Mouse (Mus musculus) mature B cell (primary cell): ENCODE data around the gene Tceal8.

Source experiments
- in situ Hi-C: fragments of 300-500 bp; cut with MboI; formaldehyde crosslinking; loops from 2 replicates; pipeline ENCODE4 v1.14.3; 2019

Gene Tceal8

GRCm38 (mm10) chrX:136127744-136128064 is 44.4 kb downstream of the Tceal8 start:
- in situ Hi-C loops = no loop called here

DNA sequence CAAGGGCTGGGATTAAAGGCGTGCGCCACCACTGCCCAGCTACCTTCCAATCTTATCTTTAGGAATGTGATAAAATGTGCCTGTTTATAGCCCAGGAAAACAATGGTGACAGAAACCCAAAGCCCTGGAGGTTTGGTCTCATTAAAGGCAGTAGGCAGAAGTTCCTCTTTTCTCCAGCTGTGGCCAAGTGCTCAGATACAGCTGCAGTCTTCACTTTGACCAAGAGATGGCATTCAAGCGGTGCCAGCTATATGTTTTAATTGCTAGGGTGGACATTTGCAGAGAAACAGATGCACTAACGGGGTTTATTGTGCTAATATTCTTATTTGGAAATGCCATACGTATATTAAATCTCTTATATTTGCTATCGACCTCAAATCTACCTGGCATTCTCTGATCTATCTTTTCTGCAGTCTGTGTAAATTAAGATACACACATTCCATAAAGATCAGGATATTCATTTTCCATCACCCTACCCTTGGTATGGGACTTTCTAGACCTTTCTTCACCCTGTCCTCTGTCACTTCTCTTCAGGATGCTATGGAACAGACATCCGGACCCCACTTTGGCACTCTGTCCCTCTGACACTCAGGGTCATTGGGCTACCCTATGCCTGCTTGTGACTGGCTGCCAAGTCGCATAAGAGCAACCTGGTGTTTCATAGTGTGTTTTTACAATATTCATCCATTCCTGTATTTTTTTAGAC is 45.0 kb downstream of the Tceal8 start:
- in situ Hi-C loops = no loop called here
